Mouse (Mus musculus) ES-Bruce4 (cell line): ENCODE measurements at regions not wholly inside any gene's neighbourhood (a gene's known extent, or its start where the extent isn't known, plus 50 kb on each side); places are given as distances from the start of the nearest gene placed in this dataset.

Source experiments
- H3K27ac ChIP-seq: 2 replicates; pipeline ENCODE4 v1.5.1; 2012; ENCODE audit warnings: low read length, inconsistent platforms; ENCODE audit not compliant: insufficient read depth
- H3K27me3 ChIP-seq: 2 replicates; pipeline ENCODE4 v1.6.1; 2012; ENCODE audit warnings: mild to moderate bottlenecking, low read length, inconsistent platforms; ENCODE audit not compliant: control insufficient read depth, poor library complexity, insufficient read depth, severe bottlenecking
- H3K36me3 ChIP-seq: 2 replicates; pipeline ENCODE4 v1.6.1; 2012; ENCODE audit warnings: inconsistent platforms, mild to moderate bottlenecking, low read length, moderate library complexity; ENCODE audit not compliant: control insufficient read depth, poor library complexity, insufficient read depth, severe bottlenecking
- H3K4me1 ChIP-seq: one replicate; pipeline ENCODE4 v1.8.1; 2011; ENCODE audit warnings: low read length; ENCODE audit not compliant: control insufficient read depth, insufficient read depth
- H3K4me3 ChIP-seq: 2 replicates; pipeline ENCODE4 v1.5.1; 2011; ENCODE audit warnings: low read depth, mild to moderate bottlenecking, low read length
- H3K9ac ChIP-seq: 2 replicates; pipeline ENCODE4 v1.6.1; 2012; ENCODE audit warnings: low read depth, mild to moderate bottlenecking, inconsistent platforms; ENCODE audit not compliant: poor library complexity, severe bottlenecking
- H3K9me3 ChIP-seq: replicated peaks from 2 replicates; pipeline ENCODE4 v1.6.1; 2012; ENCODE audit warnings: mild to moderate bottlenecking, low read length, inconsistent platforms; ENCODE audit not compliant: control insufficient read depth, poor library complexity, insufficient read depth, severe bottlenecking
- CTCF ChIP-seq: IDR thresholded peaks from one replicate; pipeline ENCODE4 v1.8.1; 2011; ENCODE audit warnings: low read depth, low read length
- EP300 ChIP-seq: IDR thresholded peaks from 2 replicates; pipeline ENCODE4 v1.6.1; 2011; ENCODE audit warnings: low read depth, low read length; ENCODE audit not compliant: insufficient read depth
- POLR2A ChIP-seq: IDR thresholded peaks from one replicate; pipeline ENCODE4 v1.8.1; 2011; ENCODE audit warnings: low read length; ENCODE audit not compliant: insufficient read depth

DNA sequence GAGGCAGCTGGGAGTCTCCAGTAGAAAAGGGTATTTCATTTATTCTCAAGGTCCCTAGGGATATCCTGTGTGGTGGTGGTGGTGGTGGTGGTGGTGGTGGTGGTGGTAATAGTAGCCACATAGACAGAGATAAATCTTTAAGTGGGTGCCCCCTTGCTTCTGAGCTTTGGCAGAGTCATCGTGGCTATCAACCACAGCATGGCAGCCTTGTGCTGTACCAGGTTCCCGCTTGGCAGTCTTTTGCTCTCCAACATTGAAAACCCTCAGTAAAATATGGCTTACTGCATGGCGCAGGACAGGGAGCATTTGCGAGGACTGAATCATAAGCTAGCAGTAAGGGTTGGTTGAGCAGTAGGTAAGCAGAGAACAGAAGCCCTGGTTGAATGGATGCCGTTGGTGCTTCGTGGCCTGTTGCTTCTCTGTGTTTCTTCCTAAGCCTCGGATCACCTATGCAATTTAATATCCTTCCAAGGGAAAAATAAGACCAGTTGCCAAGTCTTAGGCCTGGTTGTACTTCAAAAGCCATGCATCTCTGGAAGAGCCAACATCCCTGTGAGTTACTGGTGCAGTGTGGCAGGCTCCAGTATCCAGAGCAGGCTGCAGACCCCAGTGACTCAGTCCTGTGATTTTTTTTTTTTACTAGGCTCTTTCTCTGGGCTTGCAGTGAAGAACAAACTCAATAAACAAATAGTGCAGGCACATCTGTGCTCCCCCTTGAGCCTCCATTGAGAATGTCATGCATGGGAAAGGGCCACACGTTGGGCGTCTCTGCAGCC lies 76.6 kb upstream of the Maml3 start:
- Histone ChIP-seq H3K4me3 (no peak overlapping the region), H3K4me1 (no peaks in the 10 kb centered on the region), H3K9ac (no peak overlapping the region), H3K27me3 (no peaks in the 10 kb centered on the region), H3K36me3 (no peaks in the 10 kb centered on the region), H3K27ac (no peak overlapping the region), H3K9me3 (no peaks in the 10 kb centered on the region)
- no peak for TF ChIP-seq CTCF
- TF ChIP-seq POLR2A, result no peak
- no peak for TF ChIP-seq EP300

DNA sequence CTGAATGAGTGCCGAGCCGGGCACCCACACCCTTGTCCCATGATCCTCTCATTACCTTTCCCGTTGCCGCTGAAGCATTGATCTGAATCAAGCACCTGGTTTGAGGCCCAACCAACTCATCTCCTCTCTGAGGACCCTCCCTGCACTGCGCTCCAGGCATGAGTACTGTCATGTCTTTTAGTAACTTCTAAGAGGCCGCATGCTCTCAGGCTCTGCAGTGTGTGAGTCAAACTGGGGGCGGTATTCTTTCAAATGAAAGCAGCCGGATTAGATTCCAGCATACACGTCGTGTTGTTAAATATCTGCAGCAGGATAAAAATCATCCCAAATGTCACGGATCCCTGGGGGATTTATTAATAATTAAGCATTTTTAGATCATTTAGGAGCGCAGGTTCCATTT lies 79.4 kb upstream of the Maml3 start:
- TF ChIP-seq EP300 (no peak), POLR2A (no peak), CTCF (no peak)

DNA sequence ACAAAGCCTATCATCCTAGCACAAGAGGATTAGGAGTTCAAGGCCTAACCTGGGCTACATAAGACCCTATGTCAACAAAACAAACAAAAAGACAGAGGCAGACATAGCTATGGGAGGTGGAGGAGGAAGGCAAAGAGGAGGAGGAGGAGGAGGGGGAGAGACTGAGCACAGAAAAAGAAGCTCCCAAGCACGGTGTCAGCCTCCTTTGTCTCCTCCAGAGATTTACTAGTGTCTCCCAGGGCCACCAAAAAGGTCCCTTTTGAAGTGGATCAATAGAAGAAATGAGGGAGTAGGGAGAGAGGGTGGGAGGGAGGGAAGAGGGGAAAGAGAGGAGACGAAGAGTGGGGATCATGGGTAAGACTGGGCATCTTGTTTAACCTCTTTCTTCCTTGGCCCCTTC lies 80.5 kb upstream of the Maml3 start:
- H3K27ac ChIP-seq, result no peak overlapping the region
- no peaks in the 10 kb centered on the region for H3K4me1 ChIP-seq
- H3K9me3 ChIP-seq, result no peaks in the 10 kb centered on the region
- H3K27me3 ChIP-seq, result no peaks in the 10 kb centered on the region
- TF ChIP-seq EP300 (no peak), POLR2A (no peak), CTCF (no peak)
- H3K4me3 ChIP-seq, result no peak overlapping the region
- H3K36me3 ChIP-seq, result no peaks in the 10 kb centered on the region
- H3K9ac ChIP-seq, result no peak overlapping the region

More for the DNA sequence above, 79.4 kb upstream of the Maml3 start:
- no peaks in the 10 kb centered on the region for H3K36me3 ChIP-seq
- no peaks in the 10 kb centered on the region for H3K27me3 ChIP-seq
- H3K4me1 ChIP-seq, result no peaks in the 10 kb centered on the region
- H3K9me3 ChIP-seq, result no peaks in the 10 kb centered on the region
- H3K9ac ChIP-seq, result no peak overlapping the region
- no peak overlapping the region for H3K4me3 ChIP-seq
- no peak overlapping the region for H3K27ac ChIP-seq

DNA sequence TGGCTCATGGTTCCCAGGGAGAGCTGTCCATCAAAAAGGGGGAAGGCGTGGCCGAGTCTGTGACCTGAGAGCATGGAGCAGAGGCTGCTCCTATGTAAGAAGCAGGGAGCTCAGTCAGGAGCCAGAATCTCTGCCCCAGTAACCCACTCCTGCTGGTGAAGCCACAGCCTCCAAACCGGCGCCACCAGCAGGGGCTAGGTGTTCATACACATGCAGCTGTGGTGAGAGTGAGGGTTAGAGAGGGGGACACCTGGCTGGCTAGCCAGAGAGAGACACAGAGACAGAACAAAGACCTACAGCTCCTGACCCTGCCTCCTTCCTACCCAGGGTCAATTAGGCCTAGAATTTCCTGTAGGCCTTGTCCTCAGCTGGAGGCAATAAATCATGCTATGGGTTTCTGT lies 80.7 kb upstream of the Foxo1 start:
- Histone ChIP-seq H3K27ac (no peak overlapping the region), H3K27me3 (no peaks in the 10 kb centered on the region), H3K9ac (no peak overlapping the region), H3K9me3 (no peaks in the 10 kb centered on the region), H3K4me3 (no peak overlapping the region), H3K36me3 (no peaks in the 10 kb centered on the region), H3K4me1 (no peaks in the 10 kb centered on the region)
- no peak for TF ChIP-seq POLR2A
- TF ChIP-seq EP300, result no peak
- no peak for TF ChIP-seq CTCF

DNA sequence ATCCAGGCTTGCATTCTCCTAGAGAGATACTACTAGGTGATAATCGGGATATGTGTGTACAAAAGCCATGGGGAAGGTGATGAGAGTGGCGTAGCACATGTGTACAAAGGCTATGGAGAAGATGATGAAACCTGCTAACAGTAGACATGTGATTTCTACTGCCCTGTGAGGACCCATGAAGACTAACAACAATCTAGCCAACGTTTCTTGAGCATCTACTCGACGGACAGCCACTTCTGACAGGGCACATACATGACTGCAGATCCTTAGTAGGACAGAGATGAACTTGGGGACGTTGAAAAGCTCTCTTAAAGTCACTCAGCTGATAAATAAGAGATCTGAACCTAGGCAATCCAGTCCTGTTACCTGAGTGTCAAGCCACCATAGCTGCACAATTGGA lies 79.8 kb upstream of the Foxo1 start:
- Histone ChIP-seq H3K4me3 (no peak overlapping the region), H3K4me1 (no peaks in the 10 kb centered on the region), H3K27me3 (no peaks in the 10 kb centered on the region), H3K9ac (no peak overlapping the region), H3K27ac (no peak overlapping the region), H3K9me3 (no peaks in the 10 kb centered on the region), H3K36me3 (no peaks in the 10 kb centered on the region)
- TF ChIP-seq EP300, result no peak

DNA sequence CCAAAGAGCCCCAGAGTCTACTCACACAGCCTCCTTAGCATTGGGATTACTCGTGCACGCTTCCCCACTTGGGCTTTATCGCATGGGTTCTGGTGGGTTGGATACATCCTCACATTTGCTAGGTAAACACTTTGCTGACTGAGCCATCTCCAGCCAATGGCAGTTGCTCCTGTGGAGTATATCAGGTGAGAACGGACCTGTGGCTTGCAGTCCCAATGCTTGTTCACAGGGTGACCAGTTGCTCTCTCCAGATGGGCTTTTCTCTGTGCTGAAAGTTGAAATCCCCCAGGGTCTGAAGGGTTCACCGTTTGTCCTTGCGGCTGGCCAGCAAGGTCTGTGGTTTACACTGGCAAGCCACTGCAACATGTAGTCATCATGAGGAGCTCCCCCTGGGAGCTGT lies 79.1 kb upstream of the Foxo1 start:
- Histone ChIP-seq H3K4me3 (no peak overlapping the region), H3K27me3 (no peaks in the 10 kb centered on the region), H3K4me1 (no peaks in the 10 kb centered on the region), H3K27ac (no peak overlapping the region), H3K9me3 (no peaks in the 10 kb centered on the region), H3K9ac (no peak overlapping the region), H3K36me3 (no peaks in the 10 kb centered on the region)
- TF ChIP-seq CTCF (no peak), POLR2A (no peak), EP300 (no peak)
